Mouse (Mus musculus) Patski (cell line): ENCODE results near the gene Ccdc34. TPM values are rescaled to one million over a fixed set of nuclear protein-coding genes. Genes with fewer than 3 reads are reported as not detected.
A peak's percentile ranks its signal among the peaks of the same experiment; 100 is the strongest.

Experiments used
- ATAC-seq: fragments of 100-300 bp; one replicate; pipeline ENCODE4 v1.8.0; 2021
- CTCF ChIA-PET: fragments of 350-600 bp; sonication (Branson Sonifier 250); formaldehyde crosslinking; loops from one replicate; lab custom pipeline; 2022; ENCODE audit warnings: inconsistent platforms; lab: Charles Lee
- POLR2A ChIA-PET: fragments of 350-600 bp; sonication (Branson Sonifier 250); formaldehyde crosslinking; loops from one replicate; lab custom pipeline; 2022; ENCODE audit warnings: antibody characterized with exemption, inconsistent platforms; lab: Charles Lee
- DNase-seq: peaks from one replicate; pipeline ENCODE4 v3.0.0-alpha.2; 2011; ENCODE audit warnings: low read depth, low spot score
- H3K27me3 ChIP-seq: fragments of 371-371 bp; one replicate; pipeline ENCODE4 v1.5.1; 2021
- CTCF ChIP-seq: fragments of 100-300 bp; IDR thresholded peaks from one replicate; pipeline ENCODE4 v1.5.1; 2021
- in situ Hi-C: fragments of 300-500 bp; cut with MboI; formaldehyde crosslinking; loops from 3 replicates; pipeline ENCODE4 v1.11.1; 2018; ENCODE audit warnings: low pct_unique_long_range_greater_than_20kb, mixed read lengths
- polyA plus RNA-seq: library from polyadenylated mRNA; unstranded; gene quantifications from one replicate; pipeline ENCODE4 v1.2.3, GENCODE M21; 2021

Gene Ccdc34
- polyA plus RNA-seq, 1 experiment from 2014 or later: 30.9 TPM

GRCm38 (mm10) chr2:110019656-110020055, 2.0 kb downstream of the Ccdc34 start:
- ATAC-seq (no peak), DNase-seq (no peak)
- POLR2A ChIA-PET: interaction anchor here (0.6 kb wide), 1 partner anchor 9 kb away, joined by 3 read pairs; no protein-coding TSS in a partner anchor
- CTCF ChIA-PET: interaction anchor here (0.9 to 2.4 kb wide), 7 partner anchors 10 to 192 kb away, joined by 3 to 9 read pairs (median 5); no protein-coding TSS in a partner anchor
- no peaks in the 10 kb centered on the region for H3K27me3 ChIP-seq
- TF ChIP-seq CTCF: no peak
- in situ Hi-C loops: loop anchor here (5.0 kb wide), 2 partner anchors 97 to 183 kb away; no protein-coding TSS in a partner anchor

GRCm38 (mm10) chr2:110020430-110020829, 2.8 kb downstream of the Ccdc34 start:
- in situ Hi-C loops: no loop called here
- DNase-seq (no peak), ATAC-seq (no peak)
- ChIA-PET POLR2A (interaction anchor here (0.6 kb wide), 1 partner anchor 10 kb away, joined by 3 read pairs; no protein-coding TSS in a partner anchor), CTCF (interaction anchor here (1.3 to 1.6 kb wide), 2 partner anchors 43 to 116 kb away, joined by 3 to 5 read pairs; no protein-coding TSS in a partner anchor)
- TF ChIP-seq CTCF: no peak
- no peaks in the 10 kb centered on the region for H3K27me3 ChIP-seq

- DNase-seq: no peak
- no peak for TF ChIP-seq CTCF
- CTCF ChIA-PET: interaction anchor here (1.6 kb wide), 1 partner anchor 10 kb away, joined by 5 read pairs; no protein-coding TSS in a partner anchor
- no peak for ATAC-seq
- in situ Hi-C loops: no loop called here
- no peaks in the 10 kb centered on the region for H3K27me3 ChIP-seq
- POLR2A ChIA-PET: no interaction called here
Observed at GRCm38 (mm10) chr2:110036265-110036664, 18.6 kb downstream of the Ccdc34 start.

- CTCF ChIA-PET: interaction anchor here (1.6 kb wide), 1 partner anchor 9 kb away, joined by 5 read pairs; no protein-coding TSS in a partner anchor
- no peak for TF ChIP-seq CTCF
- POLR2A ChIA-PET: no interaction called here
- in situ Hi-C loops: no loop called here
- no peak for ATAC-seq
- DNase-seq: no peak
- H3K27me3 ChIP-seq: no peaks in the 10 kb centered on the region
Observed at GRCm38 (mm10) chr2:110036665-110037064, 19.0 kb downstream of the Ccdc34 start.

GRCm38 (mm10) chr2:110037221-110037620, 19.6 kb downstream of the Ccdc34 start:
- DNase-seq (no peak), ATAC-seq (no peak)
- in situ Hi-C loops: no loop called here
- no peaks in the 10 kb centered on the region for H3K27me3 ChIP-seq
- no peak for TF ChIP-seq CTCF
- CTCF ChIA-PET: interaction anchor here (1.6 kb wide), 1 partner anchor 9 kb away, joined by 5 read pairs; no protein-coding TSS in a partner anchor
- POLR2A ChIA-PET: no interaction called here

- in situ Hi-C loops: no loop called here
- H3K27me3 ChIP-seq: no peaks in the 10 kb centered on the region
- DNase-seq (no peak), ATAC-seq (no peak)
- POLR2A ChIA-PET: no interaction called here
- TF ChIP-seq CTCF: no peak
- CTCF ChIA-PET: interaction anchor here (1.0 kb wide), 1 partner anchor 20 kb away, joined by 4 read pairs; no protein-coding TSS in a partner anchor
Observed at GRCm38 (mm10) chr2:110038341-110038740, 20.7 kb downstream of the Ccdc34 start.

GRCm38 (mm10) chr2:110042861-110043760, 25.5 kb downstream of the Ccdc34 start:
- no peak for ATAC-seq
- in situ Hi-C loops: no loop called here
- POLR2A ChIA-PET: interaction anchor here (0.5 kb wide), 1 partner anchor 148 kb away, joined by 3 read pairs; no protein-coding TSS in a partner anchor
- H3K27me3 ChIP-seq: no peaks in the 10 kb centered on the region
- no peak for DNase-seq
- CTCF ChIA-PET: interaction anchor here (1.8 kb wide), 1 partner anchor 20 kb away, joined by 6 read pairs; no protein-coding TSS in a partner anchor
- TF ChIP-seq CTCF: no peak

- no peaks in the 10 kb centered on the region for H3K27me3 ChIP-seq
- DNase-seq (no peak), ATAC-seq (no peak)
- in situ Hi-C loops: loop anchor here (25.0 kb wide), 1 partner anchor 504 kb away; no protein-coding TSS in a partner anchor
- POLR2A ChIA-PET: no interaction called here
- no peak for TF ChIP-seq CTCF
- CTCF ChIA-PET: interaction anchor here (1.3 to 2.4 kb wide), 4 partner anchors 13 to 146 kb away, joined by 3 to 8 read pairs (median 4); no protein-coding TSS in a partner anchor
Observed at GRCm38 (mm10) chr2:110058424-110058823, 40.8 kb downstream of the Ccdc34 start.

- ChIA-PET POLR2A (no interaction called here), CTCF (interaction anchor here (0.7 to 2.5 kb wide), 15 partner anchors 9 to 159 kb away, joined by 3 to 15 read pairs (median 5); no protein-coding TSS in a partner anchor)
- in situ Hi-C loops: loop anchor here (5.0 to 25.0 kb wide), 2 partner anchors 139 to 499 kb away; no protein-coding TSS in a partner anchor
- H3K27me3 ChIP-seq: no peaks in the 10 kb centered on the region
- DNase-seq (no peak), ATAC-seq (no peak)
- TF ChIP-seq CTCF: peak; percentile 64
Observed at GRCm38 (mm10) chr2:110063131-110063530, 45.5 kb downstream of the Ccdc34 start.

- TF ChIP-seq CTCF: no peak
- DNase-seq (no peak), ATAC-seq (no peak)
- in situ Hi-C loops: loop anchor here (25.0 kb wide), 1 partner anchor 493 kb away; no protein-coding TSS in a partner anchor
- ChIA-PET POLR2A (no interaction called here), CTCF (interaction anchor here (0.9 to 1.7 kb wide), 3 partner anchors 10 to 136 kb away, joined by 3 to 4 read pairs (median 3); no protein-coding TSS in a partner anchor)
- H3K27me3 ChIP-seq: no peaks in the 10 kb centered on the region
Observed at GRCm38 (mm10) chr2:110068916-110069315, 51.3 kb downstream of the Ccdc34 start.
